Mouse (Mus musculus): ENCODE measurements at regions not wholly inside any gene's neighbourhood (a gene's known extent, or its start where the extent isn't known, plus 50 kb on each side); places are given as distances from the start of the nearest gene placed in this dataset.
A peak's percentile ranks its signal among the peaks of the same experiment; 100 is the strongest.

DNA sequence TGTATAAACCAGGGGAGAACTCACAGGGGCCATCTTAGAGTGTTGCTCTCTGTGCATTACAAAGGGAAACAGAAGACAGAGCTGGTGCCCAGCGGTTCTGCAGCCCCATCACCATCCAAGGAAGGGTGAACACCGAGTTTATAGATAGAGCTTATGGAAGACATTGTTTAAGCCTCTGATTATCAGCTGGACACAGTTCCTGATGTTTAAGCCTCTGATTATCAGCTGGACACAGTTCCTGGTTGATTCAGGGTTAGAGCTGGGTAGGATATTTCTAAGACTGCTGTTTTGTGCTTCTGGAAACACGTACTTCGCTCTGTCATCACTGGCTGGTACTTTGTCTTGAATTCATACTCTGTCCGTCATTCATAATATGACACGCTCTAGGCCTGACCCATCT, 79.9 kb upstream of the Prickle1 start:
- Histone ChIP-seq H3K4me2 (ENCODE audit: low read depth, low read length) (no peak overlapping the region), H3K4me3 (ENCODE audit: low read depth, low read length) (no peak overlapping the region), H3K36me3 (ENCODE audit: control insufficient read depth, insufficient read depth, low read length) (no peaks in the 10 kb centered on the region), H3K27ac (replicated peaks; ENCODE audit: low read depth, low read length) (no peak overlapping the region), H3K27me3 (replicated peaks; ENCODE audit: control insufficient read depth, insufficient read depth, low read length) (no peaks in the 10 kb centered on the region), H3K9ac (ENCODE audit: low read depth, low read length) (no peak overlapping the region), H3K4me1 (ENCODE audit: control insufficient read depth, insufficient read depth, low read length) (no peaks in the 10 kb centered on the region; the same call in 1 of the 2 replicates), H3K9me3 (ENCODE audit: control insufficient read depth, low read length) (no peaks in the 10 kb centered on the region)
- 94% methylated on average over 6 of the region's 6 CpGs for WGBS
- ATAC-seq (ENCODE audit: low read depth) (no peak), DNase-seq (ENCODE audit: low spot score) (no peak)

DNA sequence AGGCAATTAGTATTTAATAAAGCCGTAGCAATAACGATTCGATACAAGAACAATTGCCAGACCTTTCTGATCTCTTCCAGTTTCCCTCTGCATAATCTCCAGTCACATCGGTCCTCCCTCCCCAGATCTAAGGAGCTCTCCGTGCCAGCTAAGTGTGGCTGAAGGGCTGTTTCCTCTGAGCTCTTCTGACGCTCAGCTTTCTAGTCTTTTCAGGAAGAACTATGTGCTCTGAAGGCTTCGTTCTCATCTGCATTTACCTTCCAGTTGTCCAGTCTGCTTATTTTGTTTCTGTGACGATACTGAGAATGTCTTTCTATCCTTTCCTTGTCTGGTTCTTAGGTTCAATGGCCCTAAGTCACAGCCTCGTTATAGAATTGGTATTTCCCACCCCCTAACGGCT, 78.3 kb upstream of the Prickle1 start:
- no peaks in the 10 kb centered on the region for H3K9me3 ChIP-seq (ENCODE audit: control insufficient read depth, low read length)
- no peak overlapping the region for H3K27ac ChIP-seq (replicated peaks; ENCODE audit: low read depth, low read length)
- no peaks in the 10 kb centered on the region for H3K36me3 ChIP-seq (ENCODE audit: control insufficient read depth, insufficient read depth, low read length)
- 66% methylated on average over 10 of the region's 10 CpGs for WGBS
- no peak overlapping the region for H3K4me2 ChIP-seq (ENCODE audit: low read depth, low read length)
- no peaks in the 10 kb centered on the region for H3K27me3 ChIP-seq (replicated peaks; ENCODE audit: control insufficient read depth, insufficient read depth, low read length)
- no peaks in the 10 kb centered on the region; the same call in none of the 2 replicates for H3K4me1 ChIP-seq (ENCODE audit: control insufficient read depth, insufficient read depth, low read length)
- DNase-seq (ENCODE audit: low spot score) = no peak
- no peak overlapping the region for H3K4me3 ChIP-seq (ENCODE audit: low read depth, low read length)
- H3K9ac ChIP-seq (ENCODE audit: low read depth, low read length) = no peak overlapping the region
- ATAC-seq (ENCODE audit: low read depth) = no peak

DNA sequence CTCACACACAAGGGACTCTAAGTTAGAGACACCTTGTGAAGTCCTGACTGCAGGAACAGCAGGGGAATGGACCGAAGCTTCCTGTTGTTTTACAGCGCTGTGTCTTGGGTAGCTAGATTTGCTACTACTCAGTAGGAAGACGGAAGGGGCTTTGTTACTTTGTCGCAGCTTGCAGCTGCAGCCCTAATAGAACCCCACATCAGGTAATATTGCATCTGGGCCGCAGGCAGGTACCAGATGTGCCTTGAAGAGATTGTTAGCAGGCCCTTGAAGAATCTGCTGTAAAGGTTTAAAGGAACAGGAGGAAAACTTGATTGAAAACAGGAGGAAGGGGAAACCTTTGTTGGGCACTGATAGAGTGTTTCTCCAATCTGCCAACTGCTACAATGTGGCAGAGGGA, 68.2 kb upstream of the Prickle1 start:
- no peaks in the 10 kb centered on the region for H3K27me3 ChIP-seq (replicated peaks; ENCODE audit: control insufficient read depth, insufficient read depth, low read length)
- no peak overlapping the region for H3K4me3 ChIP-seq (ENCODE audit: low read depth, low read length)
- H3K27ac ChIP-seq (replicated peaks; ENCODE audit: low read depth, low read length) = no peak overlapping the region
- no peak overlapping the region for H3K4me2 ChIP-seq (ENCODE audit: low read depth, low read length)
- ATAC-seq (ENCODE audit: low read depth) = no peak
- H3K9me3 ChIP-seq (ENCODE audit: control insufficient read depth, low read length) = no peaks in the 10 kb centered on the region
- no peak for DNase-seq (ENCODE audit: low spot score)
- H3K9ac ChIP-seq (ENCODE audit: low read depth, low read length) = no peak overlapping the region
- H3K4me1 ChIP-seq (ENCODE audit: control insufficient read depth, insufficient read depth, low read length) = no peaks in the 10 kb centered on the region
- 43% methylated on average over 5 of the region's 5 CpGs for WGBS
- H3K36me3 ChIP-seq (ENCODE audit: control insufficient read depth, insufficient read depth, low read length) = no peaks in the 10 kb centered on the region

- DNase-seq (ENCODE audit: low spot score) (no peak), ATAC-seq (ENCODE audit: low read depth) (no peak)
- Histone ChIP-seq H3K9ac (ENCODE audit: low read depth, low read length) (no peak overlapping the region), H3K9me3 (ENCODE audit: control insufficient read depth, low read length) (no peaks in the 10 kb centered on the region), H3K27ac (replicated peaks; ENCODE audit: low read depth, low read length) (no peak overlapping the region), H3K4me2 (ENCODE audit: low read depth, low read length) (no peak overlapping the region), H3K36me3 (ENCODE audit: control insufficient read depth, insufficient read depth, low read length) (no peaks in the 10 kb centered on the region), H3K4me3 (ENCODE audit: low read depth, low read length) (no peak overlapping the region), H3K4me1 (ENCODE audit: control insufficient read depth, insufficient read depth, low read length) (no peaks in the 10 kb centered on the region), H3K27me3 (replicated peaks; ENCODE audit: control insufficient read depth, insufficient read depth, low read length) (no peaks in the 10 kb centered on the region)
- WGBS = 100% methylated on average over 1 of the region's 1 CpGs
Observed at GRCm38 (mm10) chr15:93662601-93663000, 66.9 kb upstream of the Prickle1 start.

DNA sequence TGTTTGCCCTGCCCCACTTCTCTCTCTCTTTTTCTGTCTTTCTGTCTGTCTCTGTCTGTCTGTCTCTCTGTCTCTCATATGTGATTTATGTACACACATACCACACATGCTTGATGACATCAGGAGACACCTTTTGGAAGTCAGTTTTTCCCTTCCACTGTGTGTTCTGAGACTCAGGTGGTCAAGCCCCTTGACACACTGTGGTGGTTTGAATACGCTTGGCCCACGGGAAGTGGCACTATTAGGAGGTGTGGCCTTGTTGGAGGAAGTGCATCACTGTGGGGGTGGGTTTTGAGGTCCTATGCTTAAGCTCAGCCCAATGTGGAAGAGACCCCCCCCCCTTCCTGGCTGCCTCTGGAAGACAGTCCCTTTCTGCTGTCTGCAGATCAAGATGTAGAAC, 66.1 kb upstream of the Prickle1 start:
- H3K4me2 ChIP-seq (ENCODE audit: low read depth, low read length) = no peak overlapping the region
- no peaks in the 10 kb centered on the region for H3K4me1 ChIP-seq (ENCODE audit: control insufficient read depth, insufficient read depth, low read length)
- no peak overlapping the region for H3K27ac ChIP-seq (replicated peaks; ENCODE audit: low read depth, low read length)
- WGBS = 95% methylated on average over 2 of the region's 2 CpGs
- H3K36me3 ChIP-seq (ENCODE audit: control insufficient read depth, insufficient read depth, low read length) = no peaks in the 10 kb centered on the region
- ATAC-seq (ENCODE audit: low read depth) (no peak), DNase-seq (ENCODE audit: low spot score) (no peak)
- no peaks in the 10 kb centered on the region for H3K9me3 ChIP-seq (ENCODE audit: control insufficient read depth, low read length)
- no peaks in the 10 kb centered on the region for H3K27me3 ChIP-seq (replicated peaks; ENCODE audit: control insufficient read depth, insufficient read depth, low read length)
- H3K9ac ChIP-seq (ENCODE audit: low read depth, low read length) = no peak overlapping the region
- H3K4me3 ChIP-seq (ENCODE audit: low read depth, low read length) = no peak overlapping the region

GRCm38 (mm10) chr15:93660952-93661648, 65.4 kb upstream of the Prickle1 start:
- no peak overlapping the region for H3K9ac ChIP-seq (ENCODE audit: low read depth, low read length)
- no peaks in the 10 kb centered on the region for H3K36me3 ChIP-seq (ENCODE audit: control insufficient read depth, insufficient read depth, low read length)
- ATAC-seq (ENCODE audit: low read depth) = no peak
- no peaks in the 10 kb centered on the region for H3K27me3 ChIP-seq (replicated peaks; ENCODE audit: control insufficient read depth, insufficient read depth, low read length)
- no peak overlapping the region for H3K4me2 ChIP-seq (ENCODE audit: low read depth, low read length)
- H3K4me1 ChIP-seq (ENCODE audit: control insufficient read depth, insufficient read depth, low read length) = peaks cover 7% of the 10 kb centered on the region
- DNase-seq (ENCODE audit: low spot score) = no peak
- no peaks in the 10 kb centered on the region for H3K9me3 ChIP-seq (ENCODE audit: control insufficient read depth, low read length)
- no peak overlapping the region for H3K27ac ChIP-seq (replicated peaks; ENCODE audit: low read depth, low read length)
- no peak overlapping the region for H3K4me3 ChIP-seq (ENCODE audit: low read depth, low read length)
- 95% methylated on average over 14 of the region's 14 CpGs for WGBS

DNA sequence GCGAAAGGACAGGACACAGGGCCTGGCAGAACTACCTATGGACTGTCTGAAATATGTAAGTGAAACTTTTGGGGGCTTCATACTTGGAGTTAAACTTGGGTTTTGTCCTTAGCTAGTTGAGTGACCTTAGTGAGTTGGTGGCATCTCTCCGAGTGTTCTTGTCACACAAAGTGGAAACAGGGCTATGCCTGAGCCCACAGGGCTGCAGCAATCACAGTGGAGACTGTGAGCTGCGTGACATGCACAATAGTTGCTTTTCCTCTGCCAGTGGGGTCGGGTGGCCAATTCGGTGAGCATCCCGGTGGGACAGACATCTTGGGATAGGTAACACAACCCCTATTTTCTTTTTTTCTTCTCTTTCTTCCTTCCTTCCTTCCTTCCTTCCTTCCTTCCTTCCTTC, 61.5 kb upstream of the Prickle1 start:
- ATAC-seq (ENCODE audit: low read depth) (no peak), DNase-seq (ENCODE audit: low spot score) (no peak)
- H3K4me2 ChIP-seq (ENCODE audit: low read depth, low read length) = no peak overlapping the region
- peaks cover 14% of the 10 kb centered on the region for H3K4me1 ChIP-seq (ENCODE audit: control insufficient read depth, insufficient read depth, low read length)
- no peaks in the 10 kb centered on the region for H3K9me3 ChIP-seq (ENCODE audit: control insufficient read depth, low read length)
- peak overlapping the region; percentile 59 for H3K27ac ChIP-seq (replicated peaks; ENCODE audit: low read depth, low read length)
- no peak overlapping the region for H3K9ac ChIP-seq (ENCODE audit: low read depth, low read length)
- H3K4me3 ChIP-seq (ENCODE audit: low read depth, low read length) = no peak overlapping the region
- H3K36me3 ChIP-seq (ENCODE audit: control insufficient read depth, insufficient read depth, low read length) = no peaks in the 10 kb centered on the region
- no peaks in the 10 kb centered on the region for H3K27me3 ChIP-seq (replicated peaks; ENCODE audit: control insufficient read depth, insufficient read depth, low read length)
- WGBS = 76% methylated on average over 6 of the region's 6 CpGs

- Histone ChIP-seq H3K9ac (ENCODE audit: low read depth, low read length) (no peak overlapping the region), H3K4me2 (ENCODE audit: low read depth, low read length) (no peak overlapping the region), H3K27me3 (replicated peaks; ENCODE audit: control insufficient read depth, insufficient read depth, low read length) (no peaks in the 10 kb centered on the region), H3K4me3 (ENCODE audit: low read depth, low read length) (no peak overlapping the region), H3K9me3 (ENCODE audit: control insufficient read depth, low read length) (no peaks in the 10 kb centered on the region), H3K27ac (replicated peaks; ENCODE audit: low read depth, low read length) (peak overlapping the region; percentile 59), H3K36me3 (ENCODE audit: control insufficient read depth, insufficient read depth, low read length) (no peaks in the 10 kb centered on the region), H3K4me1 (ENCODE audit: control insufficient read depth, insufficient read depth, low read length) (peaks cover 14% of the 10 kb centered on the region)
- WGBS = 17% methylated on average over 6 of the region's 6 CpGs
- ATAC-seq (ENCODE audit: low read depth) = peak; percentile 70; the same call in 1 of the 2 replicates
- peak; percentile 86 for DNase-seq (ENCODE audit: low spot score)
Observed at GRCm38 (mm10) chr15:93656713-93657112, 61.0 kb upstream of the Prickle1 start.

GRCm38 (mm10) chr15:93655743-93656142, 60.1 kb upstream of the Prickle1 start:
- no peaks in the 10 kb centered on the region for H3K27me3 ChIP-seq (replicated peaks; ENCODE audit: control insufficient read depth, insufficient read depth, low read length)
- no peak for DNase-seq (ENCODE audit: low spot score)
- no peak overlapping the region; the same call in 1 of the 2 replicates for H3K27ac ChIP-seq (replicated peaks; ENCODE audit: low read depth, low read length)
- no peak overlapping the region for H3K4me2 ChIP-seq (ENCODE audit: low read depth, low read length)
- H3K4me1 ChIP-seq (ENCODE audit: control insufficient read depth, insufficient read depth, low read length) = peaks cover 17% of the 10 kb centered on the region
- H3K9ac ChIP-seq (ENCODE audit: low read depth, low read length) = no peak overlapping the region
- ATAC-seq (ENCODE audit: low read depth) = no peak
- H3K36me3 ChIP-seq (ENCODE audit: control insufficient read depth, insufficient read depth, low read length) = no peaks in the 10 kb centered on the region
- H3K4me3 ChIP-seq (ENCODE audit: low read depth, low read length) = no peak overlapping the region
- 90% methylated on average over 6 of the region's 6 CpGs for WGBS
- no peaks in the 10 kb centered on the region for H3K9me3 ChIP-seq (ENCODE audit: control insufficient read depth, low read length)
